Mouse (Mus musculus): ENCODE measurements around the gene Zfp423.

- TF ChIP-seq POLR2A (IDR thresholded peaks at IDR 0.05; ENCODE audit: control insufficient read depth, extremely low read depth, insufficient read depth, low read length, poor library complexity) = no peak
- TF ChIP-seq CTCF (IDR thresholded peaks at IDR 0.05; ENCODE audit: borderline replicate concordance, control insufficient read depth, extremely low read depth, insufficient read depth, low read length, poor library complexity) = no peak
Observed at GRCm38 (mm10) chr8:87830200-87830599, 129.2 kb downstream of the Zfp423 start.
